Mouse (Mus musculus): ENCODE data around the gene Trim2.

DNA sequence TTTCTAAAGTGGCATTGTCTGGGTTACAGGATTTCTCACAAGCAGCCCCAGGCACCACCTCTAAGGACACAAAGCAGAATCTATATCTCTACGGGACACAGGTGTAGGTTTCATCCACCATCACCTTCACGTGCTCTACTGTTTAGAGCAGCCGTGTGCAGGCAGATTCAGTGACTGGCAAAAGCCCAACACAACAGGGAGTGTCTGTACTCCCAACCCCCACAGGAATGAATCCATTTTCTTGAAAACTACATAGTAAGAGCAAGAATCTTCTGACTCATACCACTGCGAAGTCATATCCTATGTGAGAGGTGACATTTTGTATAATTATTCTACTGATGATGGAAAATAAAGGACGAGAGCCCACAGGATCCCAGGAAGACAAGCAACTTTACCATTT lies 5.6 kb upstream of the Trim2 start:
- TF ChIP-seq POLR2A (IDR thresholded peaks at IDR 0.05; ENCODE audit: borderline replicate concordance, extremely low read depth, insufficient read depth, insufficient read length, poor library complexity, severe bottlenecking) (no peak), CTCF (IDR thresholded peaks at IDR 0.05; ENCODE audit: borderline replicate concordance, extremely low read depth, insufficient read depth, insufficient read length) (no peak)
